Mouse (Mus musculus) gonadal fat pad, adult 2 months (tissue): ENCODE measurements around the gene Olfr153. TPM values are rescaled to one million over a fixed set of nuclear protein-coding genes. Genes with fewer than 3 reads are reported as not detected.
"Not testable (repeated sequence)": the region's sequence is repeated elsewhere in the genome, so short reads cannot be mapped to it uniquely, and the experiment has no call there.

Experiments used
- DNase-seq: peaks from one replicate; pipeline ENCODE4 v3.0.0-alpha.2; 2012; ENCODE audit warnings: low read depth
- polyA plus RNA-seq: library from polyadenylated mRNA; depleted of rRNA; stranded (reverse); fragments of >200 nt; gene quantifications from 2 replicates; pipeline ENCODE4 v1.2.3, GENCODE M21; 2012; rRNA removed

Olfr153 gene
- not detected in 2 replicates for polyA plus RNA-seq

GRCm38 (mm10) chr2:87531496-87531895, at the start of gene Olfr153:
Olfr153 (plus strand) TSS chr2:87531796.
- DNase-seq, result no peak

GRCm38 (mm10) chr2:87482276-87482675, 49.3 kb upstream of the Olfr153 start:
- DNase-seq, result no peak

GRCm38 (mm10) chr2:87496993-87497392, 34.6 kb upstream of the Olfr153 start, which contains the start of gene Pramel7:
Pramel7 (minus strand) TSS chr2:87497093.
- not testable (repeated sequence) for DNase-seq

- DNase-seq, result no peak
These were observed 25.3 kb upstream of the Olfr153 start, which contains the start of gene Pramel6 for GRCm38 (mm10) chr2:87506265-87506664. Pramel6 (plus strand) TSS chr2:87506565.

GRCm38 (mm10) chr2:87515046-87515445, 16.6 kb upstream of the Olfr153 start:
- no peak for DNase-seq

- DNase-seq, result no peak
These were observed 16.0 kb upstream of the Olfr153 start for GRCm38 (mm10) chr2:87515457-87516060.

GRCm38 (mm10) chr2:87516581-87516980, 15.0 kb upstream of the Olfr153 start:
- DNase-seq, result no peak

- no peak for DNase-seq
These were observed 10.9 kb upstream of the Olfr153 start for GRCm38 (mm10) chr2:87520651-87521050.

- not testable (repeated sequence) for DNase-seq
These were observed 5.5 kb upstream of the Olfr153 start for GRCm38 (mm10) chr2:87525899-87526616.

GRCm38 (mm10) chr2:87534826-87535225, 3.2 kb downstream of the Olfr153 start:
- no peak for DNase-seq

- DNase-seq, result no peak
These were observed 13.8 kb downstream of the Olfr153 start, which contains the start of gene Olfr1128 for GRCm38 (mm10) chr2:87545442-87545841. Olfr1128 (minus strand) TSS chr2:87545542.

GRCm38 (mm10) chr2:87573602-87574001, 42.0 kb downstream of the Olfr153 start, which contains the start of gene Olfr1129:
Olfr1129 (plus strand) TSS chr2:87573902.
- DNase-seq, result not testable (repeated sequence)

Other genes with a start within 250 kb of the Olfr153 start
- not detected in 2 replicates for gene Olfr1118, start 224.2 kb upstream of the Olfr153 start, polyA plus RNA-seq
- gene Olfr1120, start 177.0 kb upstream of the Olfr153 start, polyA plus RNA-seq, result not detected in 2 replicates
- gene Olfr1121, start 161.9 kb upstream of the Olfr153 start, polyA plus RNA-seq, result not detected in 2 replicates
- not detected in 2 replicates for gene Olfr1122, start 145.9 kb upstream of the Olfr153 start, polyA plus RNA-seq
- not detected in 2 replicates for gene Olfr1123, start 115.2 kb upstream of the Olfr153 start, polyA plus RNA-seq
- gene Olfr1124, start 101.5 kb upstream of the Olfr153 start, polyA plus RNA-seq, result not detected in 2 replicates
- gene Olfr1126, start 77.8 kb upstream of the Olfr153 start, polyA plus RNA-seq, result not detected in 2 replicates
- gene Pramel7, start 34.7 kb upstream of the Olfr153 start, polyA plus RNA-seq, result not detected in 2 replicates
- gene Pramel6, start 25.2 kb upstream of the Olfr153 start, polyA plus RNA-seq, result not detected in 2 replicates
- gene Olfr1128, start 13.7 kb downstream of the Olfr153 start, polyA plus RNA-seq, result not detected in 2 replicates
- gene Olfr1129, start 42.1 kb downstream of the Olfr153 start, polyA plus RNA-seq, result not detected in 2 replicates
- gene Olfr1130, start 74.4 kb downstream of the Olfr153 start, polyA plus RNA-seq, result not detected in 2 replicates
- not detected in 2 replicates for gene Olfr1131, start 95.3 kb downstream of the Olfr153 start, polyA plus RNA-seq
- not detected in 2 replicates for gene Olfr1132, start 105.7 kb downstream of the Olfr153 start, polyA plus RNA-seq
- gene Olfr1133, start 115.6 kb downstream of the Olfr153 start, polyA plus RNA-seq, result not detected in 2 replicates
- not detected in 2 replicates for gene Olfr1134, start 126.7 kb downstream of the Olfr153 start, polyA plus RNA-seq
- gene Olfr1135, start 141.9 kb downstream of the Olfr153 start, polyA plus RNA-seq, result not detected in 2 replicates
- not detected in 2 replicates for gene Olfr1136, start 162.2 kb downstream of the Olfr153 start, polyA plus RNA-seq
- gene Olfr1137, start 181.4 kb downstream of the Olfr153 start, polyA plus RNA-seq, result not detected in 2 replicates
- not detected in 2 replicates for gene Olfr1138, start 208.2 kb downstream of the Olfr153 start, polyA plus RNA-seq
- not detected in 2 replicates for gene Olfr1140, start 212.0 kb downstream of the Olfr153 start, polyA plus RNA-seq
- not detected in 2 replicates for gene Olfr1141, start 222.2 kb downstream of the Olfr153 start, polyA plus RNA-seq
- not detected in 2 replicates for gene Olfr152, start 247.7 kb downstream of the Olfr153 start, polyA plus RNA-seq